Mouse (Mus musculus) c-Kit-negative CD71-positive TER-119-positive erythroid progenitor cells, embryonic 14.5 days (primary cell): ENCODE results near the gene Themis2.
"Not testable (repeated sequence)": the region's sequence is repeated elsewhere in the genome, so short reads cannot be mapped to it uniquely, and the experiment has no call there.

Experiments
- DNase-seq: peaks from one replicate; pipeline ENCODE4 v3.0.0-alpha.2; 2013; ENCODE audit warnings: low read depth, low spot score

Gene Themis2

DNA sequence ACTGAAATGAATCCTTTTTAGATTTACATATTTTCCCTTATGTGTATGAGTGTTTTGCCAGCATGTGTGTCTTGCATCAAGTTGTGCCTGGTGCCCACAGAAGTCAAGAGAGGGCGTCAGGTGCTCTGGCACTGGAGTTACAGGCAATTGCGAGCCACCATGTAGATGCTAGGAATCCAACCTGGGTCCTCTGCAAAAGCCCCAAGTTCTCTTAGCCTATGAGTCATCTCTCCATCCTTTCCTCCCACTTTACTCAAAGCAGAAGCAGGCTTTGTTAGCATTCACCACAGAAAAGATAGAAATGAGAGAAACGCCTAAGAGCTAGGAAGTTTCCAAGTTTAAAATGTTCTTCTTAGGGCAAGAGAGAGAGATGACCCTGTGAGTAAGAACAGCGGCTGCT lies 3.7 kb upstream of the Themis2 start:
- DNase-seq: no peak

GRCm38 (mm10) chr4:132798666-132799065 lies 2.5 kb upstream of the Themis2 start:
- DNase-seq: not testable (repeated sequence)

GRCm38 (mm10) chr4:132798028-132798427 lies 1.8 kb upstream of the Themis2 start:
- no peak for DNase-seq

DNA sequence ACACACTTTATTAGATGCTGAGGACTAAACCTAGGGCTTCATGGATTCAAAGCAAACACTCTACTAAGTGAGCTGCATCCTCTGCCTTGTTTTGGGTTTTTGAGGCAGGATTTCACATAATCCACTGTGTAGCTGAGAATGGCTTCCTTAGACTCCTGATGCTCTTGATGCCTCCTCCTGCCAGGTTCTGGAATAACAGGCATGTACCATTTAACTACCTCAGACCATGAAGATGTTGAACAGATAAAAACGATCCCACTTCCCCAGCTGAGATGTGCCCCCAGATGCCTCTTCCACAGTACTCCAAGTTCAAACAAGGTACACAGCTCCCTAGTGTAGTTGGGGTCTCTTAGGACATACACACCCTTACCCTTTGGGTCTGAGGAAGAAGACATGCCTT lies 1.3 kb upstream of the Themis2 start:
- DNase-seq: no peak

DNA sequence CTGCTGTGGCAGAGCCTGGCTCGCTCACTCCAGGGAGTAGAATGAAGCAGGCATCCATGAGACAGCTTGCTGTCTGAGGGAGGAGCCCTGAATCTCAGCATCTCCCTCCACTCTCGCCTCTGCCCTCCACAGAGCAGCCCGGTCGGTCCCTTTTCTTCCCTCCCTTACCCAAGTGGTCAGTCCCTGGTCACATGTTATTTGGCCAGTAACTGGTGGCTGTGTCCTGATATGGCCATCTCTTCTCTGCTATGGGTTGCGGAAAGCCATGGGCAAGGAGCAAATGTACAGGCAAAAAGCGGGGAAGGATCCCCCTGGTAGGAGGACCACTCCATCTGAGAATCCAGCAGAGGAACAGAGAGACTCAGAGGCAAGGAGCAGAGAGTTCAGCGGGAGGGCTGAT lies 1.0 kb downstream of the Themis2 start:
- DNase-seq: no peak

- no peak for DNase-seq
Measured at GRCm38 (mm10) chr4:132794760-132795159, 1.4 kb downstream of the Themis2 start.

- DNase-seq: no peak
Measured at GRCm38 (mm10) chr4:132794028-132794427, 2.2 kb downstream of the Themis2 start.

DNA sequence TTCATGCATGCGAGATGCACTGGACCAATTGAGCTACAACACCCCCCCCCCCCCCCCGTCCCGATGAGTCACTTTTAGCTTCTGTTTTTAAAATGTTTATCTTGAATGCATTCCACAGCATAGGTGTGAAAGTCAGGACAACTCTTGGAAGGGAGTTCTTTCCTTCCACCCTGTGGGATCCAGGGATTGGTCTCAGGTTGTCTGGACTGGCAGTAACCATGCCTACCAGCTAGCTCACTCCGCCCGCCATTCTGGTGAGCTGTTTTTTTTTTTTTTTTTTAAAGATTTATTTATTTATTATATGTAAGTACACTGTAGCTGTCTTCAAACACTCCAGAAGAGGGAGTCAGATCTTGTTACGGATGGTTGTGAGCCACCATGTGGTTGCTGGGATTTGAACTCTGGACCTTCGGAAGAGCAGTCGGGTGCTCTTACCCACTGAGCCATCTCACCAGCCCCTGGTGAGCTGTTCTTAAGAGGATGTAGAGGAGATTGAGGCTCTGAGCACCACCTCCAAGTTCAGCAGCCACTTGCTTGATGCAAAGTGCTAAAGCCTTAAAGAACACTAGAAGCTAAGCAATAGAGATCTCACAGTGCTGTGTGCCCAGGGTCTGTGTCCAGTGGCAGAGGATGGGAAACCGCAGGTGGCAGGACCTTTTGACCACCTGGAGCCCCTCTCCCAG lies 2.7 kb downstream of the Themis2 start:
- not testable (repeated sequence) for DNase-seq

- DNase-seq: no peak
Measured at GRCm38 (mm10) chr4:132789731-132790130, 6.5 kb downstream of the Themis2 start.

DNA sequence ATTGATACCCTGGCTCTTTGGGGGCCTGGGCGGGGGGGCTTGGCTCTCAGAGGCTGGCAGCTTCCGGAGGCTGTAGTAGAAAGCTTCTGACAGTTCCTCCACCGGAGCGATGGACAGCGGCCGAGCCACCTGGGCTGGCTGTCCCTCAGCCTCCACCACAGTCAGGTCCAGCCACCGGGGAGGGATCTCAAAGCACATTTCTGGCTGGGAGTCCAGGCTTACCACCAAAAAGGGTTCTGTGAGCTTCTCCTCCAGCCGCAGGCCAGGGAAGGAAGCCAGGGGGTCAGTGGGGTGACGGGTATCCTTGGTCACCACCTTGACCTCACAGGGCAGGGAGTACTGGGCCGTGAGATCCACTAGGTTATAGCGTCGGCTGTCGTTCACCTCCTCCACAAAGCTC lies 11.0 kb downstream of the Themis2 start:
- no peak for DNase-seq

DNA sequence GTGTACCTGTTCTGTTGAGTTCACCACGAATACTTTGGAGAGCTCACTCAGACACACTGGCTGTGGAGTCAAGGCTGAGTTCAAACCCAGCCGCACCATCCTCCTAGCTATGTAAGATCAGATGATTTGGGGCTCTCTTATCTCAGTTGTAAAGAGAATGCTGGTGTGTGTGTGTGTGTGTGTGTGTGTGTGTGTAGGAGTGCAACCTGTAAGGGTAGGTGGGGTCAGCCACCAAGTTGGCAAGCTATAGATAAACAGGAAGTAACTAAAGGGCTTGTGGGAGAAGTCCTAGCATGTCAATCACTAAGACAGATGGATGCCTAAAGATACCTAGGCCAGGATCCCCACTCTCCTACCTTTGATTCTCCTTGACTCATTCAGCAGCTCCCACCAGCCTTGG lies 12.5 kb downstream of the Themis2 start:
- DNase-seq: no peak

GRCm38 (mm10) chr4:132780288-132780687 lies 15.9 kb downstream of the Themis2 start:
- DNase-seq: no peak

- no peak for DNase-seq
Measured at GRCm38 (mm10) chr4:132778562-132779201, 17.5 kb downstream of the Themis2 start.

- DNase-seq: no peak
Measured at GRCm38 (mm10) chr4:132776764-132777163, 19.4 kb downstream of the Themis2 start.

- DNase-seq: no peak
Measured at GRCm38 (mm10) chr4:132774905-132775304, 21.3 kb downstream of the Themis2 start.

GRCm38 (mm10) chr4:132771776-132772175 lies 24.4 kb downstream of the Themis2 start:
- DNase-seq: no peak

DNA sequence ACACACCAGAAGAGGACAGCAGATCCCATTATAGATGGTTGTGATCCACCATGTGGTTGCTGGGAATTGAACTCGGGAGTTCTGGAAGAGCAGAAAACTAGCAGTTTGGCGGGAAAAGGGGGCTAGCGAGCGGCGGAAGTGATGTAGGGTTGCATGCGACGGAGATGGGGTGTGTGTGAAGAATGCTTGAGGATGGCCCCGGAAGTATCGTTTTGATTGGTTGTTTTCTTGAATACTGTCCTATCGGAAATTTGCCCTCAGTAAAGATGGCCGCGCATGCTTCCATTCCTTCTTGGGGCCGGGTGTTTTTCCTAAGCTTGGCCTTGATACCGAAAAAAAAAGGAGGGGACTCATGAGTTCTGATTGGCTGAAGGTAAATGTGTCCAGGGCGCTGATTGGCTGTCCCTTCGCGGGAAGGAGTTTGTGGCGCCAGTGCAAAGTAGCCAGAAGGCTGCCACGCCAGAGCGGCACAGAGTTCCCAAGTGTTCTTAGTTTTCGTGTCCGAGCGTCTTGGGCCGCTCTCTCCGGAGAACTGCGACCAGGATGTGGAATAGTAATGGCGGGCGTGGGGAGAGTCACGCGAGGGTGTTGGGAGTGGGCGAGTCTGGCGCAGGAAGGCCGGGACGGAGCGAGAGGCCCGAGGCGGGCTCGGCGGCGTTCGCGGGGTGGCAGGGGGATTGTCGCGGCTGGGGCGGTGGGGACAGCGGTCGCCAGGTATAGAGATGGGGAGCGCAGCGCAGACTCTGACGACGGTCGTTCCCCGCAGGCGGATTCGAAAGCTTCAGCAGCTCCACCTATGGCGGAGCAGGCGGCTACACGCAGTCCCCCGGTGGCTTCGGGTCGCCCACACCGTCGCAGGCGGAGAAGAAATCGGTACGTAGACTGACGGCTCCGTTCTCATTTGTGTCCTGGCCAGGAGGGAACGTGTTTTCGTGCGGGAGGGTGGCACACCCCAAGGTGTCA lies 28.0 kb downstream of the Themis2 start, which contains the start of gene Rpa2:
Gene Rpa2, plus strand, starts transcription at position 419 of the 963 bp plus-strand sequence.
- DNase-seq: peak; percentile 100

DNA sequence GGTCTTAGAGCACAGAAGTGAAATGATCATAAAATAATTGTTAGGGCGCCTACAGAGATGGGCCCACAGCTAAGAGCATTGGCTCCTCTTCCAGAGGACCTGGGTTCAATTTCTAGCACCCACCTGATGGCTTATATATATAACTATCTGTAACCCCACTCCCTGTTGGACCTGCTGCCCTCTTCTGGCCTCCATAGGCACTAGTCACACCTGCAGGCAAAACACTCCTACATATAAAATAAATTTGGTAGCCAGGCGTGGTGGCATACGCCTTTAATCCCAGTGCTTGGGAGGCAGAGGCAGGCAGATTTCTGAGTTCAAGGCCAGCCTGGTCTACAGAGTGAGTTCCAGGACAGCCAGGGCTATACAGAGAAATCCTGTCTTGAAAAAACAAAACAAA lies 33.1 kb downstream of the Themis2 start:
- not testable (repeated sequence) for DNase-seq

- DNase-seq: no peak
Measured at GRCm38 (mm10) chr4:132762602-132763001, 33.6 kb downstream of the Themis2 start.

DNA sequence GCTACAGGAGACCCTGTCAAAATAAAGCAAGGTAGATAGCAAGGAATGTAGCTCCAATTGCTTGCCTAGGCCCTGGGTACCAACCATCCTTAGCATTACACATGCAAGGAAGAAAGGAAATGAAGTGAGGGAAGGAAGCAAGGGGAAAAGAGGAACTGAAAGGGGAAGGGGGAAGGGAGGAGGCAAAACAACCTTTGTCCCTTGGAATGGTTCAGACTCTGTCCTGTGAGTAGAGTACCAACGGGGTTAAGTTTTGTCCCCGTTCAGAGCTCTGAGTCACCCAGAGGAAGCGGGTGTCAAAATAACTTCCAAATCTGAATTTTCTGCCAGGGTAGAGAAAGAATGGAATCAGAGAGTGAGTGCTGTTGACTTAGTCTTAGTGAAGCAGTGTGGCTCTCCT lies 35.9 kb downstream of the Themis2 start:
- DNase-seq: no peak

DNA sequence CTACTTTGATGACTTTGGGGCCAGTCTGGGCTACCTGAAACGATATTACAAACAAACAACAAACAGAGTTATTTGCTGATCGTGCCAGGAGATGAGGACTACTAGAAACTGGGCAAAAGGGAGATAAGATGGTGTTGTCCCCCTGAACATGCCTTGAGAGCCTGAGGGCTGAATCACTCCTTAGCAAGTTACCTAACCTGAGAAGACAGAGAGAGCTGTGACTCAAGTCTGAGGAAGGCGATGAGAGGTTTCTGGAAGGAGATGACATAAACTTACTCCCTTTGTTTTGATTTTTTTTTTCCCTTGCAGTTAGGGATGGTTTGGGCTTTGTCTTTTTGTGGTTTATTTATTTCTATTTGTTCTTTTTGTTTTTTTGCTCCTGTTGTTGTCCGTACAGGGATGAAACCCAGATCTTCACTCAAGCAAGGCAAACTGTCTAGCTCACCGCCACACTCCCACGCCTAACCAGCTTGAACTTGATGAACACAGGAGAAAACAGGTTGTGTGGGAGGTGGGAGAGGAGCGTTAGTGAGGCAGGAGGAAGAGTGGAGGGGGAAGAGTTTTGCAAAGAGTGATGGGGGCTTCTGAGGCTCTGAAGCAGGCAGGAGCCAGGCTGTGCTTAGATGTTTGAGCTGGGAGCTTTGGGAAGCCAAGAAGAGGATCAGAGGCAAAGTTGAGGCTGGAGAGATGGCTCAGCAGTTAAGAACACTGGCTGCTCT lies 38.4 kb downstream of the Themis2 start:
- no peak for DNase-seq

GRCm38 (mm10) chr4:132756974-132757373 lies 39.2 kb downstream of the Themis2 start, which contains the start of gene Smpdl3b:
Gene Smpdl3b, minus strand, starts transcription at chr4:132757252.
- DNase-seq: no peak
